Mouse (Mus musculus) lung, postnatal 0 days (tissue): ENCODE results near the gene C730034F03Rik. TPM values are rescaled to one million over a fixed set of nuclear protein-coding genes. Genes with fewer than 3 reads are reported as not detected.

Experiments
- ATAC-seq: fragments of 200-750 bp; cut with Nextera tagmentation; 2 replicates; pipeline ENCODE4 v1.8.0; 2017; ENCODE audit warnings: moderate library complexity
- DNase-seq: peaks from one replicate; pipeline ENCODE4 v3.0.0-alpha.2; 2016; ENCODE audit warnings: low spot score
- H3K27ac ChIP-seq: fragments of 300-500 bp; sonication (generic); 2 replicates; pipeline ENCODE4 v1.5.1; 2014; ENCODE audit warnings: antibody characterized with exemption, mild to moderate bottlenecking, low read length, mixed read lengths
- H3K27me3 ChIP-seq: fragments of 300-500 bp; sonication (generic); replicated peaks from 2 replicates; pipeline ENCODE4 v1.6.1; 2014; ENCODE audit warnings: low read length, mixed read lengths; ENCODE audit not compliant: insufficient read depth
- H3K36me3 ChIP-seq: fragments of 300-500 bp; sonication (generic); 2 replicates; pipeline ENCODE4 v1.6.1; 2014; ENCODE audit warnings: low read length, mixed read lengths; ENCODE audit not compliant: insufficient read depth
- H3K4me1 ChIP-seq: fragments of 300-500 bp; sonication (generic); 2 replicates; pipeline ENCODE4 v1.6.1; 2014; ENCODE audit warnings: antibody characterized with exemption, low read depth, low read length, mixed read lengths; ENCODE audit not compliant: insufficient read depth
- H3K4me2 ChIP-seq: fragments of 300-500 bp; sonication (generic); replicated peaks from 2 replicates; pipeline ENCODE4 v1.6.1; 2014; ENCODE audit warnings: low read depth, mild to moderate bottlenecking, low read length, moderate library complexity, mixed read lengths
- H3K4me3 ChIP-seq: fragments of 300-500 bp; sonication (generic); 2 replicates; pipeline ENCODE4 v1.5.1; 2014; ENCODE audit warnings: low read depth, low read length
- H3K9ac ChIP-seq: fragments of 300-500 bp; sonication (generic); replicated peaks from 2 replicates; pipeline ENCODE4 v1.6.1; 2014; ENCODE audit warnings: low read depth, mild to moderate bottlenecking
- H3K9me3 ChIP-seq: fragments of 300-500 bp; sonication (generic); 2 replicates; pipeline ENCODE4 v1.6.1; 2016; ENCODE audit warnings: low read length, mixed read lengths
- CTCF ChIP-seq: IDR thresholded peaks from 2 replicates; pipeline ENCODE4 v1.5.1; 2016; ENCODE audit warnings: antibody characterized with exemption, mild to moderate bottlenecking
- EP300 ChIP-seq: IDR thresholded peaks from 2 replicates; pipeline ENCODE4 v1.6.1; 2016; ENCODE audit warnings: antibody characterized with exemption, mild to moderate bottlenecking, control low read depth
- WGBS: fragments of 180-500 bp; shearing (Covaris S2); extraction: QIAGEN DNeasy Blood & Tissue Kit; methylation state at CpG from one replicate; pipeline ENCODE4 v1.1.7; 2014; 5-methylcytosine and 5-hydroxymethylcytosine counted together
- polyA plus RNA-seq: library from polyadenylated mRNA; unstranded; fragments of >200 nt; fragmentation: Nextera tagmentation; extraction: Ambion mirVana; gene quantifications from 2 replicates; pipeline ENCODE4 v1.2.1, GENCODE M21; 2015

The C730034F03Rik gene
- polyA plus RNA-seq, 1 experiment from 2014 or later: 2.2 TPM

DNA sequence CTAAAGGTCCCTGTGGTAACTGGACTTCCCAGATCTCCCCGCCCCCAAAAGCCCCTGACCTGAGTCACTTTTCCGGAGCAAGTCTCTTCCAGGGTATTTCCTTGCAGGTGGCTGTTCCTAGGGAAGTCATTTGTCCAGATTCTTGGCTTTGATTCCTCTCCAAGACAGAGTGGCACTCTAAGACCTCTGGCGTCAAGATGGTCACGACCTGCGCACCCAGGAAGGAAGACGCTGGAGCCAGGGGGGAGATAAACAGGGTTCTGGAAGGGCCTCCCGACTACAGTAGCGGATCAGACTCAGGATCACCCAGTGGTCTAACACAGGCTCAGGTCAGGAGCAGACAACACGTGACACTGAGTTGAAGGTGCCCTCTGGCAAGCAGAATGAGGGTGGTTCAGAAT lies 47.7 kb downstream of the C730034F03Rik start, which contains the start of gene Arsa:
Gene Arsa, minus strand, starts transcription at position 335 of the 401 bp plus-strand sequence.
- Histone ChIP-seq H3K27me3 (no peaks in the 10 kb centered on the region), H3K36me3 (no peaks in the 10 kb centered on the region), H3K9me3 (no peaks in the 10 kb centered on the region), H3K27ac (peak within 1 kb of the TSS; percentile 86), H3K4me1 (peaks cover 8% of the 10 kb centered on the region; the same call in 1 of the 2 replicates), H3K4me2 (peak within 1 kb of the TSS; percentile 88), H3K4me3 (peak within 1 kb of the TSS; percentile 50), H3K9ac (peak within 1 kb of the TSS; percentile 51; the same call in 1 of the 2 replicates)
- DNase-seq: peak; percentile 10
- ATAC-seq: no peak
- WGBS: 23% methylated on average over 9 of the region's 9 CpGs
- TF ChIP-seq CTCF (no peak), EP300 (peak; percentile 63; the same call in 1 of the 2 replicates)

DNA sequence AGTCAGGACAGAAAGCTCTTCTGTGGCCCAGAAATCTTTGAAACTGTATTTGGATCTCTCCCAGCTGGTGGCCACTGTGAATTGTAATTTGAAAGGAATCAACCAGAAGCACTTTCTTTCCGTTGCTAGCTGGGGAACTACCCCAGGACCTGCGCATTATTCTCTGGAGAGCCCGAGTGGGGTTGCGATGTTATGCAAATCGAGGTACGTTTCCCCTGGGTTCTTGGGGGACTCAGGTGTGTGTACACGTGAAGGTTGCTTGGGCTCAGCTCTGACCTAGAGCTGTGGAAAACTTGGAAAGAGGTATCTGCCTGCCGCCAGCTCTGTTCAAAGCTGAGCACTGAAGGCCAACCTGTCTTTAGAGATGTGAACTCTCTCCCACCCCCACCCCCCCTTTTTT lies 48.4 kb downstream of the C730034F03Rik start:
- Histone ChIP-seq H3K27me3 (no peaks in the 10 kb centered on the region), H3K4me1 (peaks cover 8% of the 10 kb centered on the region; the same call in 1 of the 2 replicates), H3K9ac (no peak overlapping the region), H3K9me3 (no peaks in the 10 kb centered on the region), H3K27ac (no peak overlapping the region), H3K4me2 (no peak overlapping the region), H3K4me3 (no peak overlapping the region), H3K36me3 (no peaks in the 10 kb centered on the region)
- no peak for ATAC-seq
- no peak for DNase-seq
- 53% methylated on average over 8 of the region's 8 CpGs for WGBS
- TF ChIP-seq CTCF (no peak), EP300 (no peak)

DNA sequence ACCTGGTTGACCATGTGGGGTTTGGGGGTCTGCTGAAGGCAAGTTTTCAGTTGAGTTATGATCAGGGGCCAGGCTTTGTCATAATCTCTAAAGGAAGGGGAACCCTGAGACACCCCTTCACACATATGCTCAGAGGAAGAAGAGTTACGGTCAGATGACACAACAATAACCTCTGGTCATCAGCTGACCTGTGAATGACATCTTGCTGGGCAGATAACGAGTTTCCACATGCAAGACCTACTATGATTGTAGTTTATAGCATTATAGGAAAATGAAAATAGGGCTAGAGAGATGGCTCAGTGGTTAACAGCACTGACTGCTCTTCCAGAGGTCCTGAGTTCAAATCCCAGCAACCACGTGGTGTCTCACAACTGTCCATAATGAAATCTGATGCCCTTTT lies 49.2 kb downstream of the C730034F03Rik start:
- WGBS: 84% methylated on average over 3 of the region's 3 CpGs
- TF ChIP-seq CTCF (no peak), EP300 (no peak)
- Histone ChIP-seq H3K4me2 (no peak overlapping the region), H3K36me3 (no peaks in the 10 kb centered on the region), H3K9me3 (no peaks in the 10 kb centered on the region), H3K9ac (no peak overlapping the region), H3K4me1 (peaks cover 8% of the 10 kb centered on the region; the same call in 1 of the 2 replicates), H3K27me3 (no peaks in the 10 kb centered on the region), H3K27ac (no peak overlapping the region), H3K4me3 (no peak overlapping the region)
- DNase-seq: no peak
- no peak for ATAC-seq

Other genes with a start within 250 kb of the C730034F03Rik start
- gene Plxnb2, start 248.8 kb upstream of the C730034F03Rik start, polyA plus RNA-seq: 73.1 and 104 TPM in 2 replicates
- 4.4 and 5.0 TPM in 2 replicates for gene Dennd6b, start 233.1 kb upstream of the C730034F03Rik start, polyA plus RNA-seq
- gene Ppp6r2, start 218.0 kb upstream of the C730034F03Rik start, polyA plus RNA-seq: 22.7 and 24.1 TPM in 2 replicates
- gene Sbf1, start 114.3 kb upstream of the C730034F03Rik start, polyA plus RNA-seq: 28.1 and 30.9 TPM in 2 replicates
- gene Adm2, start 106.9 kb upstream of the C730034F03Rik start, polyA plus RNA-seq: 0.11 and 0.12 TPM in 2 replicates
- not detected in 2 replicates for gene Miox, start 95.2 kb upstream of the C730034F03Rik start, polyA plus RNA-seq
- gene Lmf2, start 73.9 kb upstream of the C730034F03Rik start, polyA plus RNA-seq: 44.8 and 48.1 TPM in 2 replicates
- 73.7 and 80.7 TPM in 2 replicates for gene Ncaph2, start 73.9 kb upstream of the C730034F03Rik start, polyA plus RNA-seq
- gene Sco2, start 55.7 kb upstream of the C730034F03Rik start, polyA plus RNA-seq: 5.9 and 8.7 TPM in 2 replicates
- gene Tymp, start 52.5 kb upstream of the C730034F03Rik start, polyA plus RNA-seq: 2.1 and 2.2 TPM in 2 replicates
- gene Odf3b, start 50.3 kb upstream of the C730034F03Rik start, polyA plus RNA-seq: 33.2 and 34.9 TPM in 2 replicates
- not detected in 2 replicates for gene Klhdc7b, start 44.7 kb upstream of the C730034F03Rik start, polyA plus RNA-seq
- gene Syce3, start 19.1 kb upstream of the C730034F03Rik start, polyA plus RNA-seq: not detected in 2 replicates
- gene Cpt1b, start 3.7 kb upstream of the C730034F03Rik start, polyA plus RNA-seq: 3.3 and 4.3 TPM in 2 replicates
- gene Gm44502, start 107 bp downstream of the C730034F03Rik start, polyA plus RNA-seq: not detected in 2 replicates
- 64.9 and 71.2 TPM in 2 replicates for gene Chkb, start 319 bp downstream of the C730034F03Rik start, polyA plus RNA-seq
- gene Mapk8ip2, start 24.3 kb downstream of the C730034F03Rik start, polyA plus RNA-seq: 0.06 and 0.14 TPM in 2 replicates
- gene Arsa, start 47.8 kb downstream of the C730034F03Rik start, polyA plus RNA-seq: 22.4 and 23.3 TPM in 2 replicates
- 1.8 and 2.2 TPM in 2 replicates for gene Shank3, start 70.0 kb downstream of the C730034F03Rik start, polyA plus RNA-seq
- gene Acr, start 138.7 kb downstream of the C730034F03Rik start, polyA plus RNA-seq: 0.08 TPM in 1 of 2 replicates, not detected in the other
- 23.1 and 24.2 TPM in 2 replicates for gene Rabl2, start 162.3 kb downstream of the C730034F03Rik start, polyA plus RNA-seq